8 mouse cellular contexts compared by ENCODE assay signal in the genomic region with DNA sequence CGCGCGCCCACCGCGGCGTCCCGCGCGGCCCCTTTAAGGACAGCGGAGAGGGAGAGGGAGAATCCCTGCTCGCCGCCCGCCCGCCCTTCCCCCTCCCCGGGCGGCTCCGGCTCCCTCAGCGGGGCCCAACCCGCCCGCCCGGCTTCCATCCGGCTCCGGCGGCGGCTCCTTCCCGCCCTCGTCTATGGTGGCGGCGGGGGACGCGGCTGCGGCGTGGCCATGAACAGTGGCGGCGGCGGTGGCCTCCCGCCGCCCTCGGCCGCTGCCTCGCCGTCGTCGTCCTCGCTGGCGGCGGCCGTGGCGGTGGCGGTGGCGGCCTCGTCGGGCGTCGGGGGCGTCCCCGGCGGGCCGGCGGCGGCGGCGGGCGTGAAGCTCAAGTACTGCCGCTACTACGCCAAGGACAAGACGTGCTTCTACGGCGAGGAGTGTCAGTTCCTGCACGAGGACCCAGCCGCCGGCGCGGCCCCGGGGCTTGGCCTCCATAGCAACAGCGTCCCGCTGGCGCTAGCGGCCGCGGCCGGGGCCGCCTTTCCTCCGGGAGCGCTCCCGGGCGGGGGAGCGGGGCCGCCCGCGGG. TPM values are rescaled to one million over a fixed set of nuclear protein-coding genes. Genes with fewer than 3 reads are reported as not detected.
A peak's percentile ranks its signal among the peaks of the same experiment; 100 is the strongest.
DNase-seq lines count a peak whose midpoint lies in the region; ATAC-seq lines count a peak whose summit lies in the region.

No protein-coding gene starts in this region.

- peaks cover 30% of the 10 kb centered on the region for H3K4me1 ChIP-seq in embryonic facial prominence, embryonic 10.5 days
- peaks cover 40% of the 10 kb centered on the region for H3K4me1 ChIP-seq in heart, embryonic 13.5 days
- H3K4me1 ChIP-seq in lung, embryonic 16.5 days (replicated peaks; ENCODE audit: control insufficient read depth, insufficient read depth, low read length): peaks cover 24% of the 10 kb centered on the region

- no peaks in the 10 kb centered on the region for H3K27me3 ChIP-seq in embryonic facial prominence, embryonic 10.5 days (replicated peaks; ENCODE audit: low read depth, poor library complexity, severe bottlenecking)
- no peaks in the 10 kb centered on the region; the same call in 1 of the 2 replicates for H3K27me3 ChIP-seq in heart, embryonic 13.5 days (replicated peaks)
- no peaks in the 10 kb centered on the region for H3K27me3 ChIP-seq in lung, embryonic 16.5 days (ENCODE audit: control insufficient read depth, insufficient read depth, low read depth, low read length)

- peaks cover 12% of the 10 kb centered on the region; the same call in 1 of the 2 replicates for H3K36me3 ChIP-seq in embryonic facial prominence, embryonic 10.5 days (replicated peaks)
- peaks cover 9% of the 10 kb centered on the region for H3K36me3 ChIP-seq in heart, embryonic 13.5 days
- 0 out of 2 replicates have a peak, but pooled peaks cover 5% of the 10 kb centered on the region for H3K36me3 ChIP-seq in lung, embryonic 16.5 days (ENCODE audit: control insufficient read depth, insufficient read depth, low read length)

- H3K9me3 ChIP-seq in embryonic facial prominence, embryonic 10.5 days: no peaks in the 10 kb centered on the region
- no peaks in the 10 kb centered on the region for H3K9me3 ChIP-seq in heart, embryonic 13.5 days
- no peaks in the 10 kb centered on the region for H3K9me3 ChIP-seq in lung, embryonic 16.5 days (ENCODE audit: control insufficient read depth, low read length)

- peak overlapping the region; percentile 98 for H3K4me3 ChIP-seq in embryonic facial prominence, embryonic 10.5 days
- H3K4me3 ChIP-seq in heart, embryonic 13.5 days: peak overlapping the region; percentile 97
- H3K4me3 ChIP-seq in lung, embryonic 16.5 days (ENCODE audit: low read length): peak overlapping the region; percentile 99

- peak overlapping the region; percentile 88 for H3K4me2 ChIP-seq in heart, embryonic 13.5 days
- peak overlapping the region; percentile 82 for H3K4me2 ChIP-seq in lung, embryonic 16.5 days (ENCODE audit: low read depth, low read length)

- WGBS in embryonic facial prominence, embryonic 10.5 days: under 1% methylated on average over 85 of the region's 91 CpGs
- WGBS in heart, embryonic 13.5 days: under 1% methylated on average over 67 of the region's 91 CpGs
- under 1% methylated on average over 52 of the region's 91 CpGs for WGBS in lung, embryonic 16.5 days

- peak overlapping the region; percentile 99 for H3K9ac ChIP-seq in heart, embryonic 13.5 days
- peak overlapping the region; percentile 99 for H3K9ac ChIP-seq in lung, embryonic 16.5 days (ENCODE audit: low read length)

- DNase-seq in B cell, adult 2 months: peak; percentile 61 to 73
- DNase-seq in MN1 (ENCODE audit: low spot score): peak; percentile 57
- DNase-seq in embryonic facial prominence, embryonic 10.5 days (ENCODE audit: low spot score): peak; percentile 73
- DNase-seq in kidney, postnatal 14 days: peak; percentile 59
- DNase-seq in ovary, postnatal 36 days (ENCODE audit: low spot score): peak; percentile 50
- no peak for DNase-seq in T-cell, adult 2 months (ENCODE audit: low spot score)

- H3K27ac ChIP-seq in embryonic facial prominence, embryonic 10.5 days (replicated peaks): peak overlapping the region; percentile 98
- peak overlapping the region; percentile 99 for H3K27ac ChIP-seq in heart, embryonic 13.5 days (replicated peaks)
- peak overlapping the region; percentile 99 for H3K27ac ChIP-seq in lung, embryonic 16.5 days (ENCODE audit: low read length)

- ATAC-seq in heart, embryonic 13.5 days (ENCODE audit: extremely low read depth, insufficient number of reproducible peaks, low FRiP score, low TSS enrichment): peak; percentile 78
- peak; percentile 90 for ATAC-seq in lung, embryonic 16.5 days (ENCODE audit: low read depth)

RNA-seq across cellular contexts. Expression of a gene that starts 0.5 kb away (rescaled TPM):
- 59.7 and 60.9 TPM in 2 replicates for polyA plus RNA-seq in embryonic facial prominence, embryonic 10.5 days (2016; fragmentation: Nextera tagmentation; extraction: Ambion mirVana)
- 41.6 and 44.3 TPM in 2 replicates for polyA plus RNA-seq in heart, embryonic 13.5 days (2015; fragmentation: Nextera tagmentation; extraction: Ambion mirVana)
- 71.6 and 75.6 TPM in 2 replicates for polyA plus RNA-seq in lung, embryonic 16.5 days (2015; fragmentation: Nextera tagmentation; extraction: Ambion mirVana)

RNA-seq across cellular contexts. Expression of a gene that starts 30.2 kb away (rescaled TPM):
- 0.06 and 0.09 TPM in 2 replicates for polyA plus RNA-seq in embryonic facial prominence, embryonic 10.5 days (2016; fragmentation: Nextera tagmentation; extraction: Ambion mirVana)
- polyA plus RNA-seq in heart, embryonic 13.5 days (2015; fragmentation: Nextera tagmentation; extraction: Ambion mirVana): 0.04 and 0.08 TPM in 2 replicates
- 0.18 and 0.20 TPM in 2 replicates for polyA plus RNA-seq in lung, embryonic 16.5 days (2015; fragmentation: Nextera tagmentation; extraction: Ambion mirVana)
